Mouse (Mus musculus) limb, embryonic 13.5 days (tissue): ENCODE measurements at regions not wholly inside any gene's neighbourhood (a gene's known extent, or its start where the extent isn't known, plus 50 kb on each side); places are given as distances from the start of the nearest gene placed in this dataset.
A peak's percentile ranks its signal among the peaks of the same experiment; 100 is the strongest.

Experiments used
- ATAC-seq: fragments of 200-750 bp; cut with Nextera tagmentation; 2 replicates; pipeline ENCODE4 v1.8.0; 2017; ENCODE audit warnings: low read depth, moderate number of reproducible peaks, moderate TSS enrichment; ENCODE audit not compliant: low FRiP score
- H3K27ac ChIP-seq: fragments of 300-500 bp; sonication (generic); 2 replicates; pipeline ENCODE4 v1.5.1; 2015; ENCODE audit warnings: inconsistent platforms, mild to moderate bottlenecking, moderate library complexity
- H3K27me3 ChIP-seq: fragments of 300-500 bp; sonication (generic); 2 replicates; pipeline ENCODE4 v1.6.1; 2015; ENCODE audit warnings: mild to moderate bottlenecking, inconsistent platforms
- H3K36me3 ChIP-seq: fragments of 300-500 bp; sonication (generic); 2 replicates; pipeline ENCODE4 v1.6.1; 2015; ENCODE audit warnings: inconsistent platforms, mild to moderate bottlenecking, moderate library complexity
- H3K4me1 ChIP-seq: fragments of 300-500 bp; sonication (generic); 2 replicates; pipeline ENCODE4 v1.6.1; 2015; ENCODE audit warnings: inconsistent platforms
- H3K4me2 ChIP-seq: fragments of 300-500 bp; sonication (generic); replicated peaks from 2 replicates; pipeline ENCODE4 v1.6.1; 2015; ENCODE audit warnings: inconsistent platforms, mild to moderate bottlenecking, moderate library complexity
- H3K4me3 ChIP-seq: fragments of 300-500 bp; sonication (generic); 2 replicates; pipeline ENCODE4 v1.5.1; 2015; ENCODE audit warnings: moderate library complexity, mild to moderate bottlenecking, inconsistent platforms
- H3K9ac ChIP-seq: fragments of 300-500 bp; sonication (generic); 2 replicates; pipeline ENCODE4 v1.6.1; 2015; ENCODE audit warnings: mild to moderate bottlenecking, inconsistent platforms
- H3K9me3 ChIP-seq: fragments of 300-500 bp; sonication (generic); 2 replicates; pipeline ENCODE4 v1.6.1; 2016; ENCODE audit warnings: inconsistent platforms
- WGBS: fragments of 180-500 bp; shearing (Covaris S2); methylation state at CpG from one replicate; pipeline ENCODE4 v1.1.7; 2015; 5-methylcytosine and 5-hydroxymethylcytosine counted together

GRCm38 (mm10) chr16:29840412-29840811 is 223.8 kb upstream of the Hes1 start:
- WGBS: 57% methylated on average over 2 of the region's 2 CpGs

GRCm38 (mm10) chr16:29841132-29841531 is 223.1 kb upstream of the Hes1 start:
- WGBS: 38% methylated on average over 4 of the region's 4 CpGs
- Histone ChIP-seq H3K36me3 (no peaks in the 10 kb centered on the region), H3K9me3 (no peaks in the 10 kb centered on the region), H3K27ac (no peak overlapping the region), H3K27me3 (no peaks in the 10 kb centered on the region), H3K9ac (no peak overlapping the region), H3K4me2 (no peak overlapping the region), H3K4me1 (peaks cover 50% of the 10 kb centered on the region), H3K4me3 (no peak overlapping the region)
- no peak for ATAC-seq

More at GRCm38 (mm10) chr16:29840412-29840811, 223.8 kb upstream of the Hes1 start:
- Histone ChIP-seq H3K36me3 (no peaks in the 10 kb centered on the region), H3K27ac (peak overlapping the region; percentile 87; the same call in 1 of the 2 replicates), H3K4me3 (no peak overlapping the region), H3K4me2 (no peak overlapping the region), H3K27me3 (no peaks in the 10 kb centered on the region), H3K4me1 (peaks cover 49% of the 10 kb centered on the region), H3K9ac (no peak overlapping the region), H3K9me3 (no peaks in the 10 kb centered on the region)
- no peak for ATAC-seq

GRCm38 (mm10) chr16:29842071-29842470 is 222.1 kb upstream of the Hes1 start:
- ATAC-seq: no peak
- Histone ChIP-seq H3K9me3 (no peaks in the 10 kb centered on the region), H3K36me3 (no peaks in the 10 kb centered on the region), H3K27me3 (peaks cover 2% of the 10 kb centered on the region; the same call in 1 of the 2 replicates), H3K9ac (no peak overlapping the region), H3K4me2 (no peak overlapping the region), H3K4me1 (peaks cover 48% of the 10 kb centered on the region), H3K4me3 (no peak overlapping the region), H3K27ac (no peak overlapping the region)
- WGBS: 89% methylated on average over 4 of the region's 4 CpGs

GRCm38 (mm10) chr16:29843490-29843889 is 220.7 kb upstream of the Hes1 start:
- H3K4me3 ChIP-seq: no peak overlapping the region
- 76% methylated on average over 7 of the region's 7 CpGs for WGBS
- no peak for ATAC-seq
- H3K4me2 ChIP-seq: no peak overlapping the region
- H3K27me3 ChIP-seq: peaks cover 4% of the 10 kb centered on the region; the same call in 1 of the 2 replicates
- no peaks in the 10 kb centered on the region for H3K36me3 ChIP-seq
- peaks cover 36% of the 10 kb centered on the region for H3K4me1 ChIP-seq
- H3K27ac ChIP-seq: no peak overlapping the region
- H3K9me3 ChIP-seq: no peaks in the 10 kb centered on the region
- no peak overlapping the region for H3K9ac ChIP-seq

GRCm38 (mm10) chr16:29844706-29845596 is 219.2 kb upstream of the Hes1 start:
- Histone ChIP-seq H3K9me3 (no peaks in the 10 kb centered on the region), H3K4me2 (no peak overlapping the region), H3K4me3 (no peak overlapping the region), H3K4me1 (peaks cover 21% of the 10 kb centered on the region), H3K27ac (no peak overlapping the region), H3K27me3 (peaks cover 4% of the 10 kb centered on the region; the same call in 1 of the 2 replicates), H3K9ac (no peak overlapping the region), H3K36me3 (no peaks in the 10 kb centered on the region)
- no peak for ATAC-seq
- WGBS: 34% methylated on average over 11 of the region's 12 CpGs

- Histone ChIP-seq H3K9ac (no peak overlapping the region), H3K27me3 (peaks cover 4% of the 10 kb centered on the region; the same call in 1 of the 2 replicates), H3K36me3 (no peaks in the 10 kb centered on the region), H3K4me3 (no peak overlapping the region), H3K27ac (no peak overlapping the region), H3K4me2 (no peak overlapping the region), H3K4me1 (peaks cover 16% of the 10 kb centered on the region), H3K9me3 (no peaks in the 10 kb centered on the region)
- ATAC-seq: no peak
- 42% methylated on average over 8 of the region's 8 CpGs for WGBS
Observed at GRCm38 (mm10) chr16:29845597-29845986, 218.6 kb upstream of the Hes1 start.

GRCm38 (mm10) chr16:29847059-29847458 is 217.1 kb upstream of the Hes1 start:
- Histone ChIP-seq H3K36me3 (no peaks in the 10 kb centered on the region), H3K4me1 (peaks cover 16% of the 10 kb centered on the region), H3K9me3 (no peaks in the 10 kb centered on the region), H3K9ac (no peak overlapping the region), H3K27ac (no peak overlapping the region), H3K27me3 (peaks cover 7% of the 10 kb centered on the region; the same call in 1 of the 2 replicates), H3K4me2 (no peak overlapping the region), H3K4me3 (no peak overlapping the region)
- 19% methylated on average over 1 of the region's 1 CpGs for WGBS
- ATAC-seq: no peak

- H3K27ac ChIP-seq: no peak overlapping the region
- no peak overlapping the region for H3K4me3 ChIP-seq
- peaks cover 16% of the 10 kb centered on the region for H3K4me1 ChIP-seq
- WGBS: 79% methylated on average over 4 of the region's 4 CpGs
- H3K9me3 ChIP-seq: no peaks in the 10 kb centered on the region
- no peak for ATAC-seq
- H3K36me3 ChIP-seq: no peaks in the 10 kb centered on the region
- H3K27me3 ChIP-seq: peaks cover 8% of the 10 kb centered on the region; the same call in 1 of the 2 replicates
- H3K4me2 ChIP-seq: no peak overlapping the region
- no peak overlapping the region for H3K9ac ChIP-seq
Observed at GRCm38 (mm10) chr16:29847734-29848133, 216.4 kb upstream of the Hes1 start.

- peaks cover 16% of the 10 kb centered on the region for H3K4me1 ChIP-seq
- H3K27me3 ChIP-seq: peaks cover 11% of the 10 kb centered on the region; the same call in 1 of the 2 replicates
- no peak overlapping the region for H3K27ac ChIP-seq
- no peak for ATAC-seq
- no peaks in the 10 kb centered on the region for H3K9me3 ChIP-seq
- no peak overlapping the region for H3K4me3 ChIP-seq
- H3K36me3 ChIP-seq: no peaks in the 10 kb centered on the region
- WGBS: 83% methylated on average over 12 of the region's 12 CpGs
- H3K4me2 ChIP-seq: no peak overlapping the region
- no peak overlapping the region for H3K9ac ChIP-seq
Observed at GRCm38 (mm10) chr16:29848527-29848926, 215.7 kb upstream of the Hes1 start.

GRCm38 (mm10) chr16:29849511-29849910 is 214.7 kb upstream of the Hes1 start:
- 65% methylated on average over 7 of the region's 7 CpGs for WGBS
- H3K4me1 ChIP-seq: peaks cover 11% of the 10 kb centered on the region
- no peak overlapping the region for H3K27ac ChIP-seq
- peaks cover 11% of the 10 kb centered on the region; the same call in 1 of the 2 replicates for H3K27me3 ChIP-seq
- H3K4me2 ChIP-seq: no peak overlapping the region
- H3K9me3 ChIP-seq: no peaks in the 10 kb centered on the region
- H3K36me3 ChIP-seq: no peaks in the 10 kb centered on the region
- H3K9ac ChIP-seq: no peak overlapping the region
- H3K4me3 ChIP-seq: no peak overlapping the region
- no peak for ATAC-seq

- Histone ChIP-seq H3K9me3 (no peaks in the 10 kb centered on the region), H3K27ac (no peak overlapping the region), H3K4me2 (no peak overlapping the region), H3K36me3 (no peaks in the 10 kb centered on the region), H3K9ac (no peak overlapping the region), H3K27me3 (peaks cover 11% of the 10 kb centered on the region; the same call in 1 of the 2 replicates), H3K4me1 (no peaks in the 10 kb centered on the region; the same call in 1 of the 2 replicates), H3K4me3 (no peak overlapping the region)
- 71% methylated on average over 3 of the region's 3 CpGs for WGBS
- ATAC-seq: no peak
Observed at GRCm38 (mm10) chr16:29850616-29851015, 213.6 kb upstream of the Hes1 start.

GRCm38 (mm10) chr16:29851827-29852226 is 212.4 kb upstream of the Hes1 start:
- no peak overlapping the region for H3K27ac ChIP-seq
- H3K4me3 ChIP-seq: no peak overlapping the region
- ATAC-seq: no peak
- H3K9ac ChIP-seq: no peak overlapping the region
- H3K4me1 ChIP-seq: no peaks in the 10 kb centered on the region
- H3K36me3 ChIP-seq: no peaks in the 10 kb centered on the region
- WGBS: 26% methylated on average over 9 of the region's 9 CpGs
- peaks cover 11% of the 10 kb centered on the region; the same call in 1 of the 2 replicates for H3K27me3 ChIP-seq
- H3K9me3 ChIP-seq: no peaks in the 10 kb centered on the region
- H3K4me2 ChIP-seq: no peak overlapping the region
